Mouse (Mus musculus): ENCODE results near the gene Mre11a. TPM values are rescaled to one million over a fixed set of nuclear protein-coding genes. Genes with fewer than 3 reads are reported as not detected.

Mre11a gene
- polyA plus RNA-seq, 1 experiment from 2014 or later, result 14.4 TPM

Other genes starting within 250 kb of the Mre11a start
- gene Amotl1, start 139.6 kb upstream of the Mre11a start, polyA plus RNA-seq (2015; fragmentation: Nextera tagmentation; extraction: Ambion mirVana), result 17.8 and 19.1 TPM in 2 replicates
- gene Piwil4, start 43.9 kb upstream of the Mre11a start, polyA plus RNA-seq (2015; fragmentation: Nextera tagmentation; extraction: Ambion mirVana), result 0.17 and 0.22 TPM in 2 replicates
- gene Fut4, start 32.3 kb upstream of the Mre11a start, polyA plus RNA-seq (2015; fragmentation: Nextera tagmentation; extraction: Ambion mirVana), result 1.2 and 1.3 TPM in 2 replicates
- 0.42 and 0.72 TPM in 2 replicates for gene 1700012B09Rik, start 13.6 kb upstream of the Mre11a start, polyA plus RNA-seq (2015; fragmentation: Nextera tagmentation; extraction: Ambion mirVana)
- gene Ankrd49, start 202 bp downstream of the Mre11a start, polyA plus RNA-seq (2015; fragmentation: Nextera tagmentation; extraction: Ambion mirVana), result 21.6 and 27.2 TPM in 2 replicates
- gene Gpr83, start 75.6 kb downstream of the Mre11a start, polyA plus RNA-seq (2015; fragmentation: Nextera tagmentation; extraction: Ambion mirVana), result 1.3 and 3.0 TPM in 2 replicates
- 1.1 and 3.8 TPM in 2 replicates for gene Izumo1r, start 119.3 kb downstream of the Mre11a start, polyA plus RNA-seq (2015; fragmentation: Nextera tagmentation; extraction: Ambion mirVana)